Mouse (Mus musculus): ENCODE results near the gene Rps27l.
A peak's percentile ranks its signal among the peaks of the same experiment; 100 is the strongest.

Rps27l gene

DNA sequence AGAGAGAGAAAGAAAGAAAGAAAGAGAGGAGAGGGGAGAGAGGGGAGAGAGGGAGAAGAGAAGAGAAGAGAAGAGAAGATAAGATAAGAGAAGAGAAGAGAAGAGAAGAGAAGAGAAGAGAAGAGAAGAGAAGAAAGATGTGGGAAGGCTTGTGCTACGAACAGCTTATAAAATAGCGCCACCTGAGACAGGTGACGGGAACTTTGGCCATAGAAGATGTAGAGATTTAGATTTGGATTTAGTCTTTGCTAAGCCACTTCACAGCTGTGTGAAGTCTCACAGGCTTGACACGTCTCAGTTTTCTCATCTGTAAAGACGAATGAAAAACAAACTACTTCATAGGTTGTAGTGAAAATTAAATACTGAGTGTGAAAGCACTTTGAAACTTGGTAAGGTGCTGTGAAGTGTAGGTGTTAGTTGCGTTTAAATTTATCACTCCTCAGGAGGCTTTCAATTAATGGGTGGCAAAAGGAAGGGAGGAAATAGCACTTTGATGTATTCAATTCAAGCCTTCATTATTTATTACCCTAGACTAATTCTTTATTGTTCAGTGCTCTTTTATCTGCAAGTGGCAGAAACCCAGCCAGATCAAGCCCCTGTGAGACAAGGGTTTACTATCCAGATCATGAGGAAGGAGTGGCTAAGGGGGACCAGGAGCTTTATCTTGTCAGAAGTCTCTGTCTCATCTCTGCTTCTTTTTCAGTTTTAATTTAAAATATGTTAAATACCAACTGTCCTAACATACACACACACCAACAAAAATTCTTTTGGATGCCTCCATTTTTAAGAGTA is 25.2 kb upstream of the Rps27l start:
- DNase-seq (ENCODE audit: low read depth, low spot score), result peak; percentile 28

DNA sequence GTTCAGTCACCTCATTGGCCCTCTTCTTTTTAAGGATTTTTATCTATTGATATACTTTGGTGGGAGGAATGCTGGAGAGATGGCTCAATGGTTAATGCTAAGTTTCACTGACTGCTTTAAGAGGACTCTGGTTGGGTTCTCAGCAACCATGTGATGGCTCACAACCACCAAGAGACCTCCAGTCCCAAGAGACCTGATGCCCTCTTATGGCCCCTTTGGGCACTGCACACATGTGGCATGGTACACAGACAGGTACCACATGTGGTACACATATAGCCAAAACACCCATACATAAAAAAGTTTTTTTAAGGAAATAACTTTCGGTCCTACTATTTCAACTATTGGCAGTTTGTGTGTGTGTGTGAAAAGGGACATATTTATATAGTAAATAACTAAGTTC is 23.8 kb upstream of the Rps27l start:
- DNase-seq (ENCODE audit: low read depth, low spot score), result no peak

DNA sequence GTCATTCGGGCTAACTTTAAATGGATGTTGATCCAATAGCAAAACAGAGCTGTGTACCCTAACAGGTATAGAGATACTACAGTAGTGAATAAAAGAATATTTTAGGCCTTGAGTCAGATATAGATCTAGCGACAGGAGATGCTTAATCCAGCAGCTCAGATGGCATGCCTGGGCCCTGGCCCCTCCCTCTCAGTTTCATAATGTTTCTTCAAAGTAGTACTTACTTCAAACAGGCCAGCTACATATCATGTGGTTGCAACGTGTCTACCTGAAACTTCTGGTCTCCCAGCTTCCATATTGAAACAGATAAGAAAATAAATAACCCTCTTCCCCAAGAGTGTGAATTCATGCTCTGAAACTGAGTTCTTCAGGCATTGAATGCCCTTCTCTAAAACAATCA is 20.0 kb upstream of the Rps27l start:
- no peak for DNase-seq (ENCODE audit: low read depth, low spot score)

DNA sequence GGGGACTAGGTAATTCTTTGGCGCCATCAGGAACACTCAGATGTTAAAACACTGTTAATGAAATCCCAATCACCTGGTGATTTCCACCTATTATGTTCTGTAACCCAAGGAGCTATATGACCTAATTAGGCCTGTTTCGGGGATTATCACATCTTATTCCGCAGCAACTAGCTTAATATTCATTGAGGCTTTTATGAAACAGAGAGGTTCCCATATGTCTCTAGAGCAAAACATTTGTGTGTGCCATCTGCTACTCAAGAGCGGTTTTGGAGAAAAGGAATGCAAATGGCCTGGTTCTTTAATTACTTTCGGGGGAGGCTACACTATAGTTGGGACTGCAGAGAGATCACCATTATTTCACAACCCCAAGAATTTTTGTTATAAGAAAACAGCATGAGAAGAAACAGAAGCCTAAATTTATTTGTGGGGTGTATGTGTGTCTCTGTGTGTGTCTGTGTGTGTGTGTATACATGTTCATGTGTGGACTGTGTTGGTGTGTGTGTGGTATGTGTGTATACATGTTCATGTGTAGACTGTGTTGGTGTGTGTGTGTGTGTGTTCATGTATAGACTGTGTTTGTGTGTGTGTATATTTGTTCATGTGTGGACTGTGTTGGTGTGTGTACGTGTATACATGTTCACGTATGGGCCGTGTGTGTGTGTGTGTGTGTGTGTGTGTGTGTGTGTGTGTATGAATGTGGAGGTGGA is 18.0 kb upstream of the Rps27l start:
- no peak for DNase-seq (ENCODE audit: low read depth, low spot score)

DNA sequence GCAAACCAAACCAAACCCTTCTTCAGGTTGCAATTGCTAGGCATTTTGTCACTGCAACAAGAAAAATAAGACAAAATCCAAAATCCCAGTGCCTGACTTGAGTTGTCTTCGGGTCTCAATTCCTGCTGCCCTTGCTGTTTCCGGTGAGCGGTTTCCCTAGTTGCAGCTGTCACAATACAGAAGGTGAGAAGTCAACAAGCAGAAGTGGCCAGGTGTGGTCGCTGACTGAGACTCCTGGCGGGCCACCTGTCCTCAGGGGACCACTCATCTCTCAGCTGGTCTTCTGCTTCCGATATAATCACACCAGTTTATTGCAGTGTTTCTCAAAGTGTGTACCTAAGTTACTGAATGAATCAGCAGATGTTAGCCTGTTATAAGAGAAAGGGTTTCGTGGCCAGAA is 15.5 kb upstream of the Rps27l start:
- DNase-seq (ENCODE audit: low read depth, low spot score), result no peak

DNA sequence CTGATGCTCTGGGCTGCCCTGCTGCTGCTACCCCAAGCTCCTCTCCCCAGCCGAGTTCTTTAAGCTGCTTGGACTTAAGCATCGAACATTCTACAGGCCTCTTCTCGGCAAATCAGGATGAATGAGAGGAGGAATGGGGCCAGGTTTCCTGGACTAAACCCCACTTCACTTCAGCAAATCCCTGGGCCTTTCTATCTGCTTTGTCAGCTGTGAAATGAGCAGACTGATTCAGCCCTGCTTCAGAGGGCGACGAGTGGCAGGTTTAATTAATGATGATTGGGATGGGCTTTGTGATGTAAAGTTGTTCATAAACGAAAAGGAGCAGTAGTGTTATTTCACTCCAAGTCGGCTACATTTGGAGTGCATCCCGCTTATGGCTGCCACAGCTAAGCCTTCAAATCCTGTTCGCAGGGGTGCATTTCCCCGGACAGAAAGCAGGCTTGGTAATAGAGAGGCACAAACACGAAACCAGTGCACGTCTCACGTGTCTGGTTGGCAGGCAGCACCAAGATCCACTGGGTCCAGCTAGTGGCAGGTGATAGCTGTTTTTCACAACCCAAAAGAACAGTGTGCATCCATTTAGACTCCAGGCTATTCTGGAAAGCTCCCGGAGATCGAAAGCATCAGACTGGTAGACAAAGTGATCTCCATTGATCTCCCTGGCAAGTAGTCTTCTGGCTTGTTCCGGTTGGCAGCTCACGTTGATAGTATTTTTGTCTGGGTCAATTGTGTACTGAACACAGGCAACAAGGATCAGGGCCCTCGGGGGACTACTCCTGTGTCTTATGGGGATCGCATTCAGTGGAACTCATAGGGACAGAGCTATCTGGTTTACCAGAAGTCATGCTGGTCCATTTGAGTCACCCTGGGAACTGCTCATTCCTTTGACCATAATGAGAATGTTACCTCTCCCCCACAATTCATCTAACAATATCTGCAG is 11.7 kb upstream of the Rps27l start:
- DNase-seq (ENCODE audit: low read depth, low spot score), result peak; percentile 13

DNA sequence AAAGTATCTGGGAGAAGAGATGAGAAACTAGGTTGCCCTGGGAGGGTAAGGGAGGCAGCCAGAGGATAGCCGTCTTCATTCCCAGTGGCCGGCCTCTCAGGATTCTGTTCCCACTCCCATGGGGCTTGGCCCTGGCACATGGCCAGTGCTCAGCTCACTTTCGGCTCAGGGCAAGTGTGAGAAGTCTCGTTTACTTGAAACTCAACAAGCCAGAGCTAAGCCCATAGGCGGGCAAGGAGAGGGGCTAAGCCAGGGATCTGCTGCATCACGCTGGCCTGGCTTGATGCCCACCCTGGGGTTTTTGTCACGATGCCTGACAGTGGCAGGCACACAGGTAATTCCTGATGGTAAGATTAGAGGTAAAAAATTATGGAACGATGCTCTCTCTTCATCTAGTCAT is 8.4 kb upstream of the Rps27l start:
- DNase-seq (ENCODE audit: low read depth, low spot score), result no peak

DNA sequence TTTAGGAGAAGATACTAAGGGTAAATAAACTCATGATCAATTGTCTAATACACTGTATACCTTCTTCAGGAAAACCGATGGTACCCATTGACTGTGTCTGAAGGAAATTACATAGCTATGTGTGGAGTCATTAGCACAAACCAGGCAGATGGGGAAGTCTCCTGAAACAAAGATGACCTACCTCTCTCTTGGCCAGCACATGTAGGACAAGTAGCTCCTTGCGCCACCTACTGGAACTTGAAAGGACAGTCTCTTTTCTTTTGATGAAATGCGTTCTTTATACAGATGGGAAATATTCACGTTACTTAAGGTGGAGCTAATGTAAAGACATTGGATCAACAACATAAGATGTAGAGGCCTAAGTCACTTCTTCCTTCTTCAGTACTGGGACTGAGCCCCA is 7.0 kb upstream of the Rps27l start:
- DNase-seq (ENCODE audit: low read depth, low spot score), result peak; percentile 80

DNA sequence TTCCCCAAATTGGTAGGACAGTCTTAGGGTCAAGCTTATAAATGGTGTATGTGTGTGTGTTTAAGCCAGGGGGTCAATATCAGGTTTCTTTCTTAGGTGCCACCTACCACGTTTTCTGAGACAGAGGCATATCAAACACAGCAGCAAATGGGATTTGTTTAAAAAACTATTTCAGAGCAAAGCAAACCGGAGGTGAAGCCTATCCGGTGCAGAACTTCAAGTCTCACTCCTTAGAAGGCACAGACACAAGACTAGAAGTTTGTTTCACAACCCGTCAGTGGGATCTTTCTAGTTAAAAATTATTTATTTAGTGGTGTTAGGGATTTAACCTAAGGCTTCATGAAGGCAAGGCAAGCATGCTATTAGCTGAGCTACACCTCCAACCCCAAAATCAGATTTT is 725 bp upstream of the Rps27l start:
- DNase-seq (ENCODE audit: low read depth, low spot score), result no peak

DNA sequence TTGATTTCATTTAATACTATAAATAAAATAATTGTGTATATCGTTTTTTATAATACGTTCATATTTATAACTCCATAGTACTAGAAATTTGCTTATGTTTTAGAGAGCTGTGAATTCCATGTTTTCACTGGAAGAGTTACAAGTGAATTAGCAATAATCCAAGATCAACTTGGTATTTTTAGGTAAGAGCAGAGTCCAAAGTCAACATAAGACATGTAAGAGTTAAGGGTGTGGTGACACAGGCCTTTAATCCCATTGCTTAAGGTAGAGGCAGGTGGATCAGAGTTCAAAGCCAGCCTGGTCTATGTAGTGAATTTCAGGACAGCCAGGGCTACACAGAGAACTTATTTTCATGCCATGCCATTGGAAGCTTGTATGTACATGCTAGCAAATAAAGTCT is 2.6 kb downstream of the Rps27l start:
- DNase-seq (ENCODE audit: low read depth, low spot score), result no peak

DNA sequence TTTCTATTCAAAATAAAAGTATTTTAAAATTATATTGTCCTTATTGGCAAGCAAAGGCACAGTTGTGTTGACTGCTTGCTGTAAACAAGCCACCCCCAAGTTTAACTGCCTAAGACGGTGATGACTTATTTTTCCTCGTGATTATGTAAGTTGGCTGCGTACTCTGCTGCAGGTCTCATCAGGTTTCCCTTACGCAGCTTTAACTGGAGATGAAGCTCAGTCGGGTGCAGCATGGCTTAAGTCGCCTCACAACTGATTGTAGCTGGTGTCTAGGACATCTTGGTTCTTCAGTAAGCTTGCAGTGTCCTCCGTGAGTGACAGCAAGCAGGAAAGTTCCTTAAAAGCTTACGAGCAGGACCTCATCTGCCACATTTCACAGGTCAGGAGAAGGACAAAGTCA is 6.4 kb downstream of the Rps27l start:
- DNase-seq (ENCODE audit: low read depth, low spot score), result no peak

DNA sequence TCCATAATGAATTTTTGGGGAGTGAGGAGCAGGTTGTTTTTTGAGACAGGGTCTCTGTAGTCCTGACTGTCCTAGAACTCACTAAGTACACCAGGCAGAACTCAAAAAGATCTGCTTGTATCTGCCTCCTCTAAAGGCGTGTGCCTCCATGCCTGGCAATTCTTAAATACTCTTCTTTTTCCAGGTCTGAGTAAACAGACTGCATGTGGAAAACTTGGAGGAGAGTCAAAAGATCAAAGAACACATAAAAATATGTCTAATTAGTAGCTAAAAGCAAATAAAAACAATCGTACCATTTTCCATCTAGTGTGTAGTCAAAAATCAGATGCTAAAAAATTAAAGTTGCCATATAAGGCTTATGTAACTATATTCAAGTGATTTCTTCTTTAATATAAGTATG is 7.0 kb downstream of the Rps27l start:
- DNase-seq (ENCODE audit: low read depth, low spot score), result no peak

DNA sequence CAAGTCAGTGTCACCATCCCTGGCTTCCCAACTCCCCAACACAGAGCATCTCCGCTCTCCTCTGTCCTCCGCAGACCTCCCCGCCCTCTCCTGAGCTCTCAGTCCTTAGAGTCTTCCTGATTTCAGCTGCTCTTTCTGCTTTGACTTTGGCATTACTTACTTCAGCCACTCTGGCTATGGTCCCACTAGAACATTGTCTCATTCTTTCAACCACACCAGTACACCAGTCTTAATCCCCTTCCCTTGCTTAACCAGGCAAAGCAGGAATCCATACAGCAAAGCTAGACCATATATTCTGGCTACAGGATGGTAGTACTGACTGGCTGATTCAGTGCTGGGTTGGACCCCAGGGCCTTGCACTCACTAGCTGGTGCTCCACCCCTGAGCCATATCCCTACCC is 11.6 kb downstream of the Rps27l start:
- DNase-seq (ENCODE audit: low read depth, low spot score), result no peak

DNA sequence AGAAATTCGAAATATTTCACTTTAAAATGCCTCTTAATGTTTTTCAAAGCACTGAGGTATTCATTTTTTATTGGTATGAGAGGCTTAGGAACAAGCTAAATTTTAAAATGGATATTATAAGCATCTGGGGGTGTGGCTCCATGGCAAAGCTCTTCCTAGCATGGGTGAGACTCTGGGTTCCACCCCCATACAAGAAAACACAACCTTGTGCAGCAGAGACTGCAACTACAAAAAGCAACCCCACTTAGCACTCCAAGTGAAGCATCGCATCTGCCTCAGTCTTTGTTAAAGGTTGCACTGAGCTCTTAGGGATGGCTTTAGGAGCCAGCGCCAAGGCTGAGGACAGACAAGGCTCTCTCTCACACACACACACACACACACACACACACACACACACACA is 15.6 kb downstream of the Rps27l start:
- no peak for DNase-seq (ENCODE audit: low read depth, low spot score)

DNA sequence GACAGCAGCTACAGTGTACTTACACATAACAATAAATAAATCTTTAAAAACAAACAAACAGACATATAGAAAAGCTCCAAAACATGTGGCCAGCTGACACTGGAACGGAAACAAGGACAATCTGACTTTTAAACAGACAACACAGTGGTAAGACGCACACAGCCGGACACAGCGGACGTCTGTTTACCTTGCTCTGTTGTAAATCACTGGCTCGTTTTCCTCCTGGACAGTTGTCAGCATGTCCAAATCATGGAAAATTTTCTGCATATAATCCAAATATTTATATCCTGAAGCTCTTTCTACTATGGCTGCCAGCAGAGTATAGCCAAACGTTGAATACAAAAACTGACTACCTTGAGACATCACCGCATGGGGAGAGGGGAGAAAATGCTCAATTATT is 21.6 kb downstream of the Rps27l start:
- DNase-seq (ENCODE audit: low read depth, low spot score), result no peak

DNA sequence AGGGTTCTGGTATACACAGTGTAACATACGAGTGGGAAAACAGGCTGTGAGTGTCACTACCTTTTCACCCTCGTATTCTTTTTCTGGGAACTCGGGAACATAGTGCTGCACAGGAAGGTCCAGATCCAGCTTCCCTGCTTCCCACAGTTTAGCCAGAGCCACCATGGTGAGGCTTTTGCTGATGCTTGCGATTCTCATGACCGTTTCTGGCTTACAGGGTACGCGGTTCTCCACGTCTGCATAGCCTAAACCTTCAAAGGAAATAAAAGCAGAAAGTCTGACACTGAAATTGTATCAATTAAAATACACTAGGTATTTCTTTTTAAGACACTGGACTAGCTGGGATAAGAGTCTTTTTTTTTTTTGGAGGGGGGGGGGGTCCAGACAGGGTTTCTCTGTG is 25.2 kb downstream of the Rps27l start:
- DNase-seq (ENCODE audit: low read depth, low spot score), result no peak

DNA sequence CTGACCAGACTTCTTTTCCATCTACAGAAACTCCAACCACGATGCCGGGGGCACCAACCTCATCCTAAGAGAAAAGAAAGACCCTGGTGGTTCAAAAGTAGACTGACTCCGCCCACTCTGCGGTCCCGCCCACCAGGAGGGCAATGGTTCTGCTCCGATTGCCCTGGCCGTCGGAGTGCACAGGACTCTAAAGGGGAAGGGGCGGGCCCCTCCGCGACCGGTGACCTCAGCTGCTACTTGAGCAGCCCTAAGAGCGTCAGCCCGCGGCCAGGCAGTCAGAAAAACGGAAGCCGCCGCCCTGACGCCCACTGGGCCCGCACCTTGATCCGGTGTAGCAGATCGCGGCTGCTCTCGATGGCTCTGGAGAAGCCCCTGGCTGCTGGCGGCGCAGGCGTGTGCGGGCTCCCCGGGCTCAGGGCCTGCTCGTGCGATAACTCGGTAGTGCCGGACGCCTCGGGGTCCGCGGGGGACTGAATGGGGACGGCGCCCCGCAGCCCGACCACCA is 28.9 kb downstream of the Rps27l start:
- DNase-seq (ENCODE audit: low read depth, low spot score), result peak; percentile 89

DNA sequence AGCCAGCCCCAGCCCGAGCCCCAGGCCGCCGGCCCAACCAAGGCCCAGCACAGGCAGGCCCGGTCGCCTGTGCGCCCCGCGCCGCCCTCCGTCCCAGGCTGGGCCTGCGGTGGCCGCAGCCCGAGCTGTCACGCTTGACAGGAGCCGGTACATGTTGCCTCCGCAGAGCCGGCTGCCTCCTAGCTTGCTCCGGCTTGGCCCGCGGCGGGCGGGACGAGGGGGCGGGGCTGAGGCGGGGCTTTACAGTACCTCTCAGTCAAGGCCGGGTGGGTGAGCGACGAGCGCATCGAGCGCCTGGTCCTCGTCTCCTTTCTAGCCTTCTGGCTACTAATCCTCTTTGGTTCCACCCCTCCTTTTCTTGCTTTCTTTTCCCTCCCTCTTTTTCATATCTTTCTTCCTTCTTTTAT is 29.4 kb downstream of the Rps27l start, which contains the start of gene Lactb:
Gene Lactb (minus strand): TSS at position 246 of the 407 bp plus-strand sequence.
- DNase-seq (ENCODE audit: low read depth, low spot score), result peak; percentile 89

DNA sequence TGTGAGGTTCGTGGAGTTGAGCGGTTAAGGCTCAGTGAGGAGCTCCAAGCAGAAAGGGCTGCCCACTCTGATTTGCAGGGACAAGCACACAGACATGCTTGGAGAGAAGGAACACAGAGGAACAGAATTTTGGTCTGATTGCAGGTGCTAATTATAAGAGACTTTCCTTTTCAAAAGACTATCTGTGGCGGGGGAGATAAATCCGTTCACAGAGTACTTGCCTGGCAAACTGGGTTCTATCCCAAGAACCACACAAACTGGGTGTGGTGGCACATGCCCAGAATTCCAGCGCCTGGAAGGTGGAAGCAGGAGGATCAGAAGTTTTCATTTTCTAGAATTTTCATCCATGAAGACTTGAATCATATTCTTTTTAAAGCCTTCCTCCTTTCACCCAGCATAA is 31.2 kb downstream of the Rps27l start:
- DNase-seq (ENCODE audit: low read depth, low spot score), result no peak

DNA sequence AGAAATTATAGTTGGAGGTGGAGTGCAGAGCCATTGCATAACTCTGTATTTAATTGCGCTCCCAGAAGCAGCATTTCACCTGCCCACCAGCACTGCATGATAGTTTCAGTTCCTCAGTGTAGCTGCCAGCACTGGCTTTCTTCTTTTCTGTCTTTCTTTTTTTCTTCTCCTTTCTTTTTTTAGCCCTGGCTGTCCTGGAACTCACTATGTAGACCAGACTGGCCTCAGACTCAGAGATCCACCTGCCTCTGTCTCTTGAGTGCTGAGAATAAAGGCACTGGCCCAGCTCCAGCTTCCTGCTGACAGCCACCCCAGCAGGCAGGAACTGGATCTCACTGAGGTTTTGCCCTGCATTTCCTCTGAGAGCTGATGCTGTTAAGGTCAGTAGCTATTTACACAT is 32.1 kb downstream of the Rps27l start:
- DNase-seq (ENCODE audit: low read depth, low spot score), result no peak

DNA sequence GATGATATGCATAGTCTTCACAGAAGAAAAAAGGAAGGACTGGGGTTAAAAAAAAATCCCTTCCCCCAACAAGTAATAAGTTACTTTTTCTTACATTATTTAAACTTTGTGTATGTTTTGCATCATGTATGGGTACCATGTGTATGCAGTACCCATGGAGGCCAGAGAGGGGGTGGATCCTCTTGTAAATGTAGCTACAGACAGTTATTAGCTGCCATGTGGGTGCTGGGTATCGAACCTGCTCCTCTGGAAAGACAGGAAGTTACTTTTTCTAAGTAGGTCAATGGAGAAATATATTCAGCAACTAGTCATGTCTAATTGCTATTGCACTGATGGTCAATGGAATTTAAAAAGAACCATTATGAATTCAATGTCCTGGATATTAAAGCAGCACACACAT is 32.6 kb downstream of the Rps27l start:
- no peak for DNase-seq (ENCODE audit: low read depth, low spot score)

DNA sequence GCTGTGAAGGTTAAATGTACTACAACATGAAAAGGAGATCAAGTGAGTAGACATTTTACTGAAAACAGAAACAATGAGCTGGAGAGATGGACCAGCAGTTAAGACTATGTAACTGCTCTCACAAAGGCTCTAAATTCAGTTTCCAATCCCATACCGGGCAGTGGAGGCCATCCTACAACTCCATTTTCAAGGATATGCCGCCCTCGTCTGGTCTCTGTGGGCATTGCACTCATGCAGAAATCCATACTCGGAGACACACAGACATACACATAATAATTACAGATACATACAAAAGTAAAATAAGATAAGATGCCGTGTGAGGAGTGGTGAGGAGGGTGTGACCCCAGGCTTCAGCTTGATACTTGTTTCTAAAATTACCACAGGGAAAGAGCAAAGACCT is 34.6 kb downstream of the Rps27l start:
- DNase-seq (ENCODE audit: low read depth, low spot score), result peak; percentile 76
